Mouse (Mus musculus): ENCODE measurements around the gene Treml2. TPM values are rescaled to one million over a fixed set of nuclear protein-coding genes. Genes with fewer than 3 reads are reported as not detected.

Gene Treml2
- polyA plus RNA-seq, 1 experiment, result 0.70 TPM

DNA sequence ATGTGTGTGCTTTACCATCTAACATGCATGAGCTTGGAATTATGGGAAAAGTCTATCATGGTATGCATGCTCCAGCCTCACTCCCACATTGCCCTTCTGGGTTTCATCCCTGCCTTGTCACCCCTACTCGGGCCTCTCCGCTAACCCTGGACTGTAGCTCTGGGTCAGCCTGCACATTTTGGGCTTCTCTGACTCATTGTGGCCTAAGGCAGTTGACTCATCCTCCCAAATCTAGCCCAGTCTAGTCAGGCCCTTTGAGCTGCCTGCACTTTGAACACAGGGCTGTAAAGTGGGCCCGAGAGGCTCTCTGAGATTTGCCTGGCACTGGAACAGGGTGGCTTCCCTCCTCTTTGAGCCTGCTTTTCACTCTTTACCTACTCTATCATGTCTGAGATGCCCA, 56.5 kb downstream of the Treml2 start:
- TF ChIP-seq CTCF (IDR thresholded peaks at IDR 0.05; ENCODE audit: low read depth, low read length) (no peak), EP300 (IDR thresholded peaks at IDR 0.05; ENCODE audit: insufficient read depth, low read depth, low read length) (no peak), POLR2A (IDR thresholded peaks at IDR 0.05; ENCODE audit: insufficient read depth, low read length) (no peak)
- Histone ChIP-seq H3K4me3 (ENCODE audit: low read depth, low read length) (no peak overlapping the region), H3K27ac (ENCODE audit: insufficient read depth, low read length) (no peak overlapping the region), H3K9ac (ENCODE audit: low read depth, poor library complexity, severe bottlenecking) (no peak overlapping the region), H3K27me3 (ENCODE audit: control insufficient read depth, insufficient read depth, low read length, poor library complexity, severe bottlenecking) (no peaks in the 10 kb centered on the region), H3K36me3 (ENCODE audit: control insufficient read depth, insufficient read depth, low read length, poor library complexity, severe bottlenecking) (no peaks in the 10 kb centered on the region), H3K9me3 (replicated peaks; ENCODE audit: control insufficient read depth, insufficient read depth, low read length, poor library complexity, severe bottlenecking) (no peaks in the 10 kb centered on the region), H3K4me1 (ENCODE audit: control insufficient read depth, insufficient read depth, low read length) (peaks cover 6% of the 10 kb centered on the region)

DNA sequence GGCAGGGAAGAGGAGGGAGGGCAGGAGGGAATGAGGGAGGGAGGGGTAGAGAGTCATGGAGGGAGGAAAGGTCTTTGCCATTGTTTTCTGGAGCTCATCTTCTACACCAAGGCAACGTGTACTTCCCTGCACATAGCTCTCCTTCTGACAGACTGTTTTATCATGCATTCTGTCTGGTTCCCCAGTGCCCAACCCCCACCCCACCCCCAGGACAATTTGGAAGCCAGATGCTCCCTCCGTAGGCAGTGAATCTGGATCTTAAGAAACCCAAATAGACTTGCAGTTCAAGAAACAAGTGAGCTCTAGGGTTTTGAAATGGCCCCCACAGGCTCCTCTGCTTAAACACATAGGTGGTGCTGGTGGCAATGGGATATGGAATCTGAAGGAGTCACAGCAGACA, 58.6 kb downstream of the Treml2 start:
- no peak overlapping the region for H3K27ac ChIP-seq (ENCODE audit: insufficient read depth, low read length)
- no peak for TF ChIP-seq POLR2A (IDR thresholded peaks at IDR 0.05; ENCODE audit: insufficient read depth, low read length)
- TF ChIP-seq EP300 (IDR thresholded peaks at IDR 0.05; ENCODE audit: insufficient read depth, low read depth, low read length), result no peak
- TF ChIP-seq CTCF (IDR thresholded peaks at IDR 0.05; ENCODE audit: low read depth, low read length), result no peak
- no peak overlapping the region for H3K9ac ChIP-seq (ENCODE audit: low read depth, poor library complexity, severe bottlenecking)
- H3K4me1 ChIP-seq (ENCODE audit: control insufficient read depth, insufficient read depth, low read length), result no peaks in the 10 kb centered on the region
- H3K4me3 ChIP-seq (ENCODE audit: low read depth, low read length), result no peak overlapping the region
- H3K36me3 ChIP-seq (ENCODE audit: control insufficient read depth, insufficient read depth, low read length, poor library complexity, severe bottlenecking), result no peaks in the 10 kb centered on the region
- H3K27me3 ChIP-seq (ENCODE audit: control insufficient read depth, insufficient read depth, low read length, poor library complexity, severe bottlenecking), result no peaks in the 10 kb centered on the region
- no peaks in the 10 kb centered on the region for H3K9me3 ChIP-seq (replicated peaks; ENCODE audit: control insufficient read depth, insufficient read depth, low read length, poor library complexity, severe bottlenecking)

DNA sequence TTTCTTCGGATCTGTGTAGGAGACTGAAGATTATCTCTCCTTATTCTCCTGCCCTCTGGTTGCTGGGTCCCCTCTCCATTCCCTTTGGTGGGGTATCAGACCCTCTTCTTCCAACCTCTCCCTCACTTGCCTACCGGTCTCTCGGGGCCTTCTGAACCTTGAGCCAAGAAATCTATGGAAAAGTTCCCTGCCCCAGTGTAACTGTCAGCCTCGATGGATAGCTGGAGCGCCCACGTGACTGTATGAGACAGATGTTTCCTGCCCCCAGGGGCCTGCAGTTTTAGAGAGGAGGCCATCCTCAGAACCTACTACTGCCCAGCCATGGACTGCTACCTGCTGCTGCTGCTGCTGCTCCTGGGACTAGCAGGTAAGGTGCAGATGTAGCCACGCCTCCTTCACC, 60.3 kb downstream of the Treml2 start, which contains the start of gene Treml1:
Gene Treml1 (plus strand): TSS at position 301 of the 400 bp plus-strand sequence.
- Histone ChIP-seq H3K36me3 (ENCODE audit: control insufficient read depth, insufficient read depth, low read length, poor library complexity, severe bottlenecking) (no peaks in the 10 kb centered on the region), H3K4me3 (ENCODE audit: low read depth, low read length) (no peak within 1 kb of the TSS), H3K9me3 (replicated peaks; ENCODE audit: control insufficient read depth, insufficient read depth, low read length, poor library complexity, severe bottlenecking) (no peaks in the 10 kb centered on the region), H3K27ac (ENCODE audit: insufficient read depth, low read length) (no peak within 1 kb of the TSS), H3K4me1 (ENCODE audit: control insufficient read depth, insufficient read depth, low read length) (no peaks in the 10 kb centered on the region), H3K27me3 (ENCODE audit: control insufficient read depth, insufficient read depth, low read length, poor library complexity, severe bottlenecking) (no peaks in the 10 kb centered on the region), H3K9ac (ENCODE audit: low read depth, poor library complexity, severe bottlenecking) (no peak within 1 kb of the TSS)
- TF ChIP-seq POLR2A (IDR thresholded peaks at IDR 0.05; ENCODE audit: insufficient read depth, low read length) (no peak), EP300 (IDR thresholded peaks at IDR 0.05; ENCODE audit: insufficient read depth, low read depth, low read length) (no peak), CTCF (IDR thresholded peaks at IDR 0.05; ENCODE audit: low read depth, low read length) (no peak)

DNA sequence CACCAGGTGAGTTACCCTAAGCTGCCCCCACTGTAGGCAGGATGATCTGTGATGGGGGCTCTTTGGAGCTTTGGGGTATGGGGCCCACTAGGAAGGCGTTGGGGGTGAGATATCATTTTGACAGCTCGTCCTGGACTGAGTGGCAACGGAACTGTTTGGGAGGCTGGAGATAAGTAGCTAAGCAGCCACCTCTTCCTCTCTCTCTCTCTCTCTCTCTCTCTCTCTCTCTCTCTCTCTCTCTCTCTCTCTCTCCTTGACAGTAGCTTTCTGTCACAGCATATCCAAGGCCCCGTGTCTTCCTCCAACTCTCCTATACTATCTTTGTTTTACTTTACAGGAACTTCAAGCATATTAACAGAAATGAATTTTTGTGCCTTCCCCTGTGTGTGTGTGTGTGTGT, 61.2 kb downstream of the Treml2 start:
- Histone ChIP-seq H3K27ac (ENCODE audit: insufficient read depth, low read length) (no peak overlapping the region), H3K27me3 (ENCODE audit: control insufficient read depth, insufficient read depth, low read length, poor library complexity, severe bottlenecking) (no peaks in the 10 kb centered on the region), H3K9me3 (replicated peaks; ENCODE audit: control insufficient read depth, insufficient read depth, low read length, poor library complexity, severe bottlenecking) (no peaks in the 10 kb centered on the region), H3K4me1 (ENCODE audit: control insufficient read depth, insufficient read depth, low read length) (no peaks in the 10 kb centered on the region), H3K36me3 (ENCODE audit: control insufficient read depth, insufficient read depth, low read length, poor library complexity, severe bottlenecking) (no peaks in the 10 kb centered on the region), H3K4me3 (ENCODE audit: low read depth, low read length) (no peak overlapping the region), H3K9ac (ENCODE audit: low read depth, poor library complexity, severe bottlenecking) (no peak overlapping the region)
- no peak for TF ChIP-seq EP300 (IDR thresholded peaks at IDR 0.05; ENCODE audit: insufficient read depth, low read depth, low read length)
- no peak for TF ChIP-seq POLR2A (IDR thresholded peaks at IDR 0.05; ENCODE audit: insufficient read depth, low read length)
- no peak for TF ChIP-seq CTCF (IDR thresholded peaks at IDR 0.05; ENCODE audit: low read depth, low read length)

Other genes starting within 250 kb of the Treml2 start
- gene 1700067P10Rik, start 210.2 kb upstream of the Treml2 start, polyA plus RNA-seq (2011; ENCODE audit: insufficient read depth, insufficient read length, low read depth, missing spikeins), result not detected in 2 replicates
- not detected in 2 replicates for gene 9830107B12Rik, start 153.2 kb upstream of the Treml2 start, polyA plus RNA-seq (2011; ENCODE audit: insufficient read depth, insufficient read length, low read depth, missing spikeins)
- 0.15 TPM in 1 of 2 replicates, not detected in the other for gene A530064D06Rik, start 132.2 kb upstream of the Treml2 start, polyA plus RNA-seq (2011; ENCODE audit: insufficient read depth, insufficient read length, low read depth, missing spikeins)
- gene Trem1, start 66.7 kb upstream of the Treml2 start, polyA plus RNA-seq (2011; ENCODE audit: insufficient read depth, insufficient read length, low read depth, missing spikeins), result not detected in 2 replicates
- gene Trem3, start 51.7 kb upstream of the Treml2 start, polyA plus RNA-seq (2011; ENCODE audit: insufficient read depth, insufficient read length, low read depth, missing spikeins), result not detected in 2 replicates
- not detected in 2 replicates for gene Treml4, start 35.2 kb upstream of the Treml2 start, polyA plus RNA-seq (2011; ENCODE audit: insufficient read depth, insufficient read length, low read depth, missing spikeins)
- gene B430306N03Rik, start 16.6 kb downstream of the Treml2 start, polyA plus RNA-seq (2011; ENCODE audit: insufficient read depth, insufficient read length, low read depth, missing spikeins), result not detected in 2 replicates
- gene Trem2, start 46.9 kb downstream of the Treml2 start, polyA plus RNA-seq (2011; ENCODE audit: insufficient read depth, insufficient read length, low read depth, missing spikeins), result not detected in 2 replicates
- not detected in 2 replicates for gene Treml1, start 60.4 kb downstream of the Treml2 start, polyA plus RNA-seq (2011; ENCODE audit: insufficient read depth, insufficient read length, low read depth, missing spikeins)
- 47.2 and 60.1 TPM in 2 replicates for gene Nfya, start 110.4 kb downstream of the Treml2 start, polyA plus RNA-seq (2011; ENCODE audit: insufficient read depth, insufficient read length, low read depth, missing spikeins)
- 76.1 and 87.3 TPM in 2 replicates for gene Oard1, start 110.5 kb downstream of the Treml2 start, polyA plus RNA-seq (2011; ENCODE audit: insufficient read depth, insufficient read length, low read depth, missing spikeins)
- gene Apobec2, start 133.4 kb downstream of the Treml2 start, polyA plus RNA-seq (2011; ENCODE audit: insufficient read depth, insufficient read length, low read depth, missing spikeins), result 4.7 and 5.8 TPM in 2 replicates
- gene Tspo2, start 152.0 kb downstream of the Treml2 start, polyA plus RNA-seq (2011; ENCODE audit: insufficient read depth, insufficient read length, low read depth, missing spikeins), result 1.5 and 2.6 TPM in 2 replicates
- gene Unc5cl, start 155.4 kb downstream of the Treml2 start, polyA plus RNA-seq (2011; ENCODE audit: insufficient read depth, insufficient read length, low read depth, missing spikeins), result 0.90 and 1.4 TPM in 2 replicates